1 mouse cellular context compared by ENCODE assay signal in genomic region chr11:20464564-20464963, GRCm38 (mm10).
TF ChIP-seq lines count a peak whose summit lies in the region.

No protein-coding gene starts in this region.

TF ChIP-seq in CH12.LX, 34 proteins besides CTCF, POLR2A, EP300 and RAD21 (continued from another document):
- TF ChIP-seq JUND (conservative IDR thresholded peaks at IDR 0.05; ENCODE audit: low read depth, low read length) (no peak), NRF1 (IDR thresholded peaks at IDR 0.05; ENCODE audit: low read depth, low read length) (no peak), ZMIZ1 (IDR thresholded peaks at IDR 0.05; ENCODE audit: low read depth, low read length) (no peak; the same call in 1 of the 2 replicates), E2F4 (IDR thresholded peaks at IDR 0.05; ENCODE audit: insufficient replicate concordance, low read depth, low read length) (no peak), SIN3A (IDR thresholded peaks at IDR 0.05; ENCODE audit: low read length) (no peak), IRF4 (IDR thresholded peaks at IDR 0.05; ENCODE audit: low read depth, low read length) (peak; percentile 73), ZKSCAN1 (IDR thresholded peaks at IDR 0.05; ENCODE audit: borderline replicate concordance, low read depth, low read length) (no peak), MAX (IDR thresholded peaks at IDR 0.05; ENCODE audit: low read length) (no peak), HCFC1 (IDR thresholded peaks at IDR 0.05; ENCODE audit: low read depth, low read length) (peak; percentile 52; the same call in 1 of the 2 replicates), MAZ (IDR thresholded peaks at IDR 0.05; ENCODE audit: low read depth, low read length) (no peak)
